Mouse (Mus musculus) kidney, embryonic 16.5 days (tissue): ENCODE measurements around the gene Eef2. TPM values are rescaled to one million over a fixed set of nuclear protein-coding genes. Genes with fewer than 3 reads are reported as not detected.
A peak's percentile ranks its signal among the peaks of the same experiment; 100 is the strongest.
"Not testable (repeated sequence)": the region's sequence is repeated elsewhere in the genome, so short reads cannot be mapped to it uniquely, and the experiment has no call there.

Experiments used
- ATAC-seq: fragments of 200-750 bp; cut with Nextera tagmentation; 2 replicates; pipeline ENCODE4 v1.8.0; 2017; ENCODE audit warnings: moderate TSS enrichment; ENCODE audit not compliant: low FRiP score, low TSS enrichment
- H3K27ac ChIP-seq: fragments of 300-500 bp; sonication (generic); 2 replicates; pipeline ENCODE4 v1.5.1; 2014; ENCODE audit warnings: low read length
- H3K27me3 ChIP-seq: fragments of 300-500 bp; sonication (generic); 2 replicates; pipeline ENCODE4 v1.6.1; 2014; ENCODE audit warnings: low read length, control low read depth, mixed read lengths; ENCODE audit not compliant: insufficient read depth
- H3K36me3 ChIP-seq: fragments of 300-500 bp; sonication (generic); 2 replicates; pipeline ENCODE4 v1.6.1; 2014; ENCODE audit warnings: low read length, control low read depth, mixed read lengths; ENCODE audit not compliant: insufficient read depth
- H3K4me1 ChIP-seq: fragments of 300-500 bp; sonication (generic); 2 replicates; pipeline ENCODE4 v1.6.1; 2014; ENCODE audit warnings: low read length, control low read depth, mixed read lengths; ENCODE audit not compliant: insufficient read depth
- H3K4me2 ChIP-seq: fragments of 300-500 bp; sonication (generic); replicated peaks from 2 replicates; pipeline ENCODE4 v1.6.1; 2014; ENCODE audit warnings: low read depth, low read length
- H3K4me3 ChIP-seq: fragments of 300-500 bp; sonication (generic); 2 replicates; pipeline ENCODE4 v1.5.1; 2014; ENCODE audit warnings: mild to moderate bottlenecking, low read length
- H3K9ac ChIP-seq: fragments of 300-500 bp; sonication (generic); replicated peaks from 2 replicates; pipeline ENCODE4 v1.6.1; 2014; ENCODE audit warnings: low read length
- H3K9me3 ChIP-seq: fragments of 300-500 bp; sonication (generic); 2 replicates; pipeline ENCODE4 v1.6.1; 2016; ENCODE audit warnings: low read length, control low read depth
- WGBS: fragments of 180-500 bp; shearing (Covaris S2); extraction: QIAGEN DNeasy Blood & Tissue Kit; methylation state at CpG from one replicate; pipeline ENCODE4 v1.1.7; 2014; 5-methylcytosine and 5-hydroxymethylcytosine counted together
- polyA plus RNA-seq: library from polyadenylated mRNA; unstranded; fragments of >200 nt; fragmentation: Nextera tagmentation; extraction: Ambion mirVana; gene quantifications from 2 replicates; pipeline ENCODE4 v1.2.1, GENCODE M21; 2015

Gene Eef2
- polyA plus RNA-seq, 1 experiment from 2014 or later: 672 TPM

DNA sequence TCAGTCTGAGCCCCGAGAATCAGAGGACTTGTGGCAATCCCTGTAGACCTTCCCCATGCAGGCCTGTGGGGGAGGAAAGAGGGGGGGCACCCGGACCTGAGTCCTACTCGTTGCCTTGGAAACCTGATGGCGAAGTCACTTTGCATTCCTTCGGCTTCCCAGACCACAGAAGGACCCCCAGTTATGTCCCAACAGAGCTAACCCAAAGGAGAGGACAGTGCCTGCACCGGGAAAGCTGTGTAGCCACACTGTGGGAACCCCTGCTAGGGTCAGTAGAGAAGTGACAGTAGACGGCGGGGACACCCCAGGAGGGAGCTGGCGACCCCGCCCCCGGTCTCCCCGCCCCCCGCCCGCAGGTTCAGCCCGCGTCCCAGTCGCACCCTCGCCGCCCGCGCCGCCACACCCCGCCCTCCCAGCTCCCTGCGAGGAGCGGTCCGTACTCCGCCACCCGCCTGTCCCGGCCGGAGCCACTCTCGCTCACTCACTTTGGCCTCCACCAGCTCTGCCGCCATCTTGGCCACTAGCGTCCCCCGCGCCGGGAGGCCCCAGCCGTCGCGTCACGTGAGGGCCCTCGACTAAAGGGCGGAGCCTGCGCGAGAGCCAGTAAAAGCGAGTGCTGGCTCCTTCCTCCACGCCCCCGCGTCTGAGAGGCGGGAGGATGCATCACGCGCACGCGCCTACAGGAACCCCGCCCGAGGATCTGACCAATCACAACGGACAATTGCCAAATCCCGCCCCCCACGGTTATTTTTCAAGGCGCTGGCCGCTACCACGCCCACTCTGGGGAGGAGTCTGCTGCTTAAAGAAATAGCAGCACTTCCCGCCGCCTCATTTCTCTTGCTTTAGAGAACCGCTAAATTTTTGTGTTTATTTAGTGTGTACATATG is 9.0 kb upstream of the Eef2 start, which contains the start of gene Pias4:
Pias4 (minus strand) TSS at position 724 of the 887 bp plus-strand sequence.
- H3K36me3 ChIP-seq: peaks cover 12% of the 10 kb centered on the region
- peaks cover 28% of the 10 kb centered on the region for H3K4me1 ChIP-seq
- under 1% methylated on average over 60 of the region's 64 CpGs for WGBS
- peak within 1 kb of the TSS; percentile 88 for H3K4me3 ChIP-seq
- no peaks in the 10 kb centered on the region for H3K27me3 ChIP-seq
- peak; percentile 85 for ATAC-seq
- H3K27ac ChIP-seq: peak within 1 kb of the TSS; percentile 89
- H3K4me2 ChIP-seq: peak within 1 kb of the TSS; percentile 61
- peak within 1 kb of the TSS; percentile 80 for H3K9ac ChIP-seq
- no peaks in the 10 kb centered on the region for H3K9me3 ChIP-seq

DNA sequence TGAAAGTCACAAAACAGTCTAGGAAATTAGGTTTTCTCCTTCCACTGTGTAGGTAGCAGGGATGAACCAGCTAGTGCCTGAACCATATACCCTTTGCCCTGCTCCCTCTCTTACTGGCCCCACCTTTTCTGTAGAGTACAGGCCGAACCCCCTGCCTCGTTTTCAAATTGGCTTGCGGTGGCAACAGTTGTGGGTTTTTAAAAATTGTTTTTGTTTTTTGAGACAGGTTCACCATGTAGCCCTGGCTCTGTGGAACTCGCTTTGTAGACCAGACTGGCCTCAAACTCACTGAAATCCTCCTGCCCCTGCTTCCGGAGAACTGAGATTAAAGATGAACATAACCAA is 8.4 kb upstream of the Eef2 start:
- peak; percentile 58 for ATAC-seq

DNA sequence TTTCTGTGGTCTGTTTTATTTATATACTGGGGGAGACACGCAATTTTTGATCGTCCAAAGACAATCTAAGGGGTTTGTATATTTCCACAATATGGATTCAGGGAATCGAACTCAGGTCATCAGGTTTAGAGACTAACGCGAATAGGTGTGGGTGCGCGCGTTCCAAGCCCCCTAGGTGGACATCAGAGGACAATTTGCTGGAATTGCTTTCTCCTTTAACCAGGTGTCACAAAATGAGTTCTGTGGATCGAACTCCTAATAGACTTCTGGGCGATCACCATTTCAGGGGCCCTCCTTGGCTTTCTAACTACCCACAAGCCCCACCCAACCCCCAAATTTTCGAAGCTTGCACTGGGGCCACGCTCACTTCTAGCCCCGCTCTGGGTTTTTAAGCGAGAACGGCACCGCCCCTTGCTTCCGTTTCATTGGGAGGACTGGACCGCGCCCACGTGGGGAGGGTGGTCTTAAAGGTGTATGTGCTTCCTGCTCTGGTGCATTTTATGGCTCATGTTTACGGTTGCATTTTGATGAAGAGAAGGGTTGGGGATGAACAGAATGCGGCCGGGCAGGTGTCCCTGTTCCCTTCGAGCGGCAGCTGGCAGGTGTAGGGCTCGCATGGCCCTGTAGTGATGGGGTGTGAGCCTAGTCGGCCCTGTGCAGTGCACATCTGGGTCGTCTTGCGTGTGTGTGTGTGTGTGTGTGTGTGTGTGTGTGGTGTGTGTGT is 7.7 kb upstream of the Eef2 start:
- Histone ChIP-seq H3K4me2 (peak overlapping the region; percentile 61), H3K27me3 (no peaks in the 10 kb centered on the region), H3K4me3 (peak overlapping the region; percentile 88), H3K36me3 (peaks cover under 1% of the 10 kb centered on the region; the same call in 1 of the 2 replicates), H3K9me3 (no peaks in the 10 kb centered on the region), H3K9ac (peak overlapping the region; percentile 65), H3K27ac (peak overlapping the region; percentile 89), H3K4me1 (peaks cover 37% of the 10 kb centered on the region)
- ATAC-seq: peak; percentile 64
- 2% methylated on average over 29 of the region's 29 CpGs for WGBS

More for the DNA sequence above, 8.4 kb upstream of the Eef2 start:
- H3K9ac ChIP-seq: peak overlapping the region; percentile 65
- WGBS: 7% methylated on average over 5 of the region's 5 CpGs
- no peaks in the 10 kb centered on the region for H3K9me3 ChIP-seq
- peaks cover 7% of the 10 kb centered on the region for H3K36me3 ChIP-seq
- H3K4me3 ChIP-seq: peak overlapping the region; percentile 88
- H3K27me3 ChIP-seq: no peaks in the 10 kb centered on the region
- peaks cover 31% of the 10 kb centered on the region for H3K4me1 ChIP-seq
- peak overlapping the region; percentile 89 for H3K27ac ChIP-seq
- H3K4me2 ChIP-seq: peak overlapping the region; percentile 61

DNA sequence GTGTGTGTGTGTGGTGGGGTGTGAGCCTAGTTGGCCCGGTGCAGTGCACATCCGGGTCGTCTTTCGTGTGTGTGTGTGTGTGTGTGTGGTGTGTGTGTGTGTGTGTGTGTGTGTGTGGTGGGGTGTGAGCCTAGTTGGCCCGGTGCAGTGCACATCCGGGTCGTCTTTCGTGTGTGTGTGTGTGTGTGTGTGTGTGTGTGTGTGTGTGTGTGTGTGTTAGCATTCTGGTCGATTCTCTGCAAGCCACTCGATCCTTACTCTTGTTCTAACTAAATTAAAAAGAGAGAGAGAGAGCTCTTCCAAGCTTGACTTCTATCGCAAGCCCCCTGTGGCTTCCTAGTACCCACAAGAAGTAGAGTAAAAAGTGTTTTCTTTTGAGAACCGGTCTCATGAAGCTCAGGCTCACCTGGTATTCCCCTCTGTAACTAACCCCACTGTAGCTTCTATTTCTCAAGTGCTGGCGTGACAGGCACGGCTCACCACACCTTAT is 7.0 kb upstream of the Eef2 start:
- WGBS: 37% methylated on average over 8 of the region's 14 CpGs
- 0 out of 2 replicates have a peak, but pooled peaks have one; percentile 33 for ATAC-seq
- H3K4me1 ChIP-seq: peaks cover 42% of the 10 kb centered on the region
- not testable (repeated sequence) for H3K27me3 ChIP-seq, H3K36me3 ChIP-seq, H3K9ac ChIP-seq, H3K9me3 ChIP-seq, H3K4me3 ChIP-seq
- peak overlapping the region; percentile 11 for H3K4me2 ChIP-seq
- H3K27ac ChIP-seq: peak overlapping the region; percentile 32; the same call in 1 of the 2 replicates

DNA sequence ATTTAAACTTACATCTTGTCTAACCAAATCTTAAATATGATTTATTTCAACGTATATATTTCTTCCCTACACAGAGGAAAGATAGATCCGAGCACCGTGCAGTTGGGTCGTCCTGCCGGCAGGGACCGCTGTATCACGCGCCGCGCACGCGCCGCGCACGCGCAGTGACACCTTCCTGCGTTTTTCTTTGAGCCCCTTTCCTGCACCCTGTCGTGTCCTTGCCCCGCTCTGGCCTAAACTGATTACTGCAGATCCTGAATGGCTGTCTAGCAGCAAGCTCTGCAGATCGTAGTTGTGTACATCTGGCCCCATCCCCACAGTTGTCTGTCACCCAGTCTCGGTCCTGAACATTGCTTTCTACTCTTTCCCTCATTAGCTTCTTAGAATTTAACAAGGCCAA is 3.3 kb upstream of the Eef2 start:
- 4% methylated on average over 21 of the region's 21 CpGs for WGBS
- H3K9me3 ChIP-seq: no peaks in the 10 kb centered on the region
- H3K4me2 ChIP-seq: peak overlapping the region; percentile 43
- H3K4me3 ChIP-seq: peak overlapping the region; percentile 12; the same call in 1 of the 2 replicates
- H3K27me3 ChIP-seq: no peaks in the 10 kb centered on the region
- 0 out of 2 replicates have a peak, but pooled peaks have one; percentile 3 for ATAC-seq
- peak overlapping the region; percentile 92 for H3K27ac ChIP-seq
- peak overlapping the region; percentile 67 for H3K9ac ChIP-seq
- peaks cover 42% of the 10 kb centered on the region for H3K4me1 ChIP-seq
- H3K36me3 ChIP-seq: peaks cover 10% of the 10 kb centered on the region

DNA sequence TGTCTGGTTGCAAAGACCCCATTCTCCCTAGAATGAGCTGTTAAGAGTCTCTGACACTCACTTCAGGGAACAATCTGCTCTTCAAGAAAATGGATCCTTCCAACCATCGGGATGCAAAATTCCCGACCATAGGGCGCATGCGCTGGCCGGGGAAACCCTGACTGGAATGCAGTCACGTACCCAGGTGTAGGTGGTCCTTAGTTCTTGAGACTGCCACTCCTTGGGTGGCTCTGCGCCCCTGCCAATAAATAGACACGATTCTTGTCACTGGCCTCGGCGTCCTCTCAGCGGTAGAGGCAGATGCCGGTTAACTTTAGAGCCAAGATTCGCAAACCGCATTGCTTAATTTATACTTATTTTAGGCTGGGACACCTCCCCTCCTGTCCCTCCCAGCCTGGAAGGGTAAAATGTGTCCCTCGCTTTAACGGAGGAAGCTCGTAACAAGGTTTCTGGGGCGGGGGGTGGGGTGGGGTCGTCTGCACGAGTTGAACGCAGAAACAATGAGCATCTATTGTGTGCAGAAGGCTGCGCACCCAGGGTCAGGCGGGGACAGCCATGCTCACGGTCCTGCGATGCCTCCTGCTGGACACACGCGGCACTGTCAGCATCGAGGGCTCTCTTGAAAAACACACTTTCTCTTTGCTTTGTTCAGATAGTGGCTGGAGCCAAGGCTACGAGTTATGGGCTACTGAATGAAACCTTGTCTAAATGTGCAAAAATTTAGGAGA is 1.6 kb upstream of the Eef2 start:
- Histone ChIP-seq H3K4me2 (peak overlapping the region; percentile 71), H3K27ac (peak overlapping the region; percentile 91), H3K9ac (peak overlapping the region; percentile 65), H3K27me3 (no peaks in the 10 kb centered on the region), H3K4me3 (peak overlapping the region; percentile 40), H3K9me3 (no peaks in the 10 kb centered on the region), H3K36me3 (peaks cover 26% of the 10 kb centered on the region), H3K4me1 (peaks cover 46% of the 10 kb centered on the region)
- ATAC-seq: peak; percentile 36; the same call in 1 of the 2 replicates
- WGBS: 2% methylated on average over 29 of the region's 29 CpGs

DNA sequence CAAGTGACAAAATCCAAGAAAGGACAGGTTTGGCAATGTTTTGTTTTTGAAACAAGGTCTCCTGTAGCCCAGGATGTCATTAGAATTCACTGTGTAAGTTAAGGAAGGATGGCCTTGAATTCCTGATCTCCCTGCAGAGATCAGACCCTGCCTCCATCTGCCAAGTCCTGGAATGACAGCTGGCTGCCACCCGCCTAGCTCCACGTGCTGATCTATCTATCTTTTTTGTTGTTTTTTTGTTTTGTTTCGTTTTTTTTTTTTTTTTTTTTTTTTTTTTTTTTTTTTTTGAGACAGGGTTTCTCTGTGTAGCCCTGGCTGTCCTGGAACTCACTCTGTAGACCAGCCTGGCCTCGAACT is 1.1 kb upstream of the Eef2 start:
- H3K4me3 ChIP-seq: peak overlapping the region; percentile 40; the same call in 1 of the 2 replicates
- H3K4me1 ChIP-seq: peaks cover 46% of the 10 kb centered on the region
- peak overlapping the region; percentile 91 for H3K27ac ChIP-seq
- not testable (repeated sequence) for H3K27me3 ChIP-seq, ATAC-seq, H3K9me3 ChIP-seq
- 4% methylated on average over 4 of the region's 4 CpGs for WGBS
- H3K4me2 ChIP-seq: peak overlapping the region; percentile 71
- H3K9ac ChIP-seq: peak overlapping the region; percentile 65
- peaks cover 32% of the 10 kb centered on the region for H3K36me3 ChIP-seq

DNA sequence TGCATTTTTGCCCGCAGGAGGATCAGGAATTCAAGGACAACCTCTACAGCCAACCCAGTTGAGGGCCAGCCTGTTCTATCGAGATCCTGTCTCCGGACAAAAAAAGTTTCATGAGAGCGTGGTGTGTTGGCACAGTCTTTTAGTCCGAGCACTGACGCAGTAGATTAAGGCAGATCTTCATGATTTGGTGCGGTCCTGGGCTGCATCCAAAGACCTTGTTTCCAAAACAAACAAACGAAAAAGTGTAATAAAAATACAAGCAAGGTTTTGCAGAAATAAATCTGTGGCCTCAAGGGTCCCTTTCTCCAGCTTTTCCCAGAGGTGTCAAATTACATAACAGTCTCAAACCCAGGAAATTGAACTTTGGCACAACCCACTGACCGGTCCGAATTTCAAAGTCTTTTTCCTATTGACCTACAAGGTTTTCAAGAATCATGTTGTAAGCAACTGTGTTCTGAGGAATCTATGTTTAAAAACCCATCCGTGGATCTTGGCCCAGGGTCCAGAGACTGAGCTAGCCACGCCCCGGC is 430 bp upstream of the Eef2 start:
- Histone ChIP-seq H3K27ac (peak overlapping the region; percentile 91), H3K4me3 (peak overlapping the region; percentile 100), H3K36me3 (peaks cover 38% of the 10 kb centered on the region), H3K27me3 (no peaks in the 10 kb centered on the region), H3K9me3 (no peaks in the 10 kb centered on the region), H3K4me2 (peak overlapping the region; percentile 51), H3K4me1 (peaks cover 46% of the 10 kb centered on the region), H3K9ac (peak overlapping the region; percentile 10)
- ATAC-seq: peak; percentile 23
- 3% methylated on average over 13 of the region's 13 CpGs for WGBS

DNA sequence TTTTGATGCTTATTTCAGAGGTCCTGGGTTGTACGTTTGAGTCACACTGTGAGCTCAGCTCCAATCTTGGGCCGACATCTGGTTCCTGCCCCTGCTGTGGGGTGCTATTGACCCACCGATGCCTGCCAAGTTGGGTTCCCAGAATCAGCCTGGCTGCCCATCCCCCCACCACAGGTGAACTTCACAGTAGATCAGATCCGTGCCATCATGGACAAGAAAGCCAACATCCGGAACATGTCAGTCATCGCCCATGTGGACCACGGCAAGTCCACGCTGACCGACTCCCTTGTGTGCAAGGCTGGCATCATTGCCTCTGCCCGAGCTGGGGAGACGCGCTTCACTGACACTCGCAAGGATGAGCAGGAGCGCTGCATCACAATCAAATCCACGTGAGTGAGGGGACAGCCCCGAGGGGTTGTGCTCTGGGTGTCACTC is 1.1 kb downstream of the Eef2 start:
- Histone ChIP-seq H3K27ac (peak overlapping the region; percentile 91), H3K9me3 (no peaks in the 10 kb centered on the region), H3K4me3 (peak overlapping the region; percentile 100), H3K36me3 (peaks cover 53% of the 10 kb centered on the region), H3K4me2 (peak overlapping the region; percentile 97), H3K27me3 (no peaks in the 10 kb centered on the region), H3K9ac (peak overlapping the region; percentile 99), H3K4me1 (peaks cover 46% of the 10 kb centered on the region)
- WGBS: 4% methylated on average over 16 of the region's 16 CpGs
- no peak for ATAC-seq
